Mouse (Mus musculus) thymus, adult 18-20 months (tissue): ENCODE results near the gene Gm4214.
"Not testable (repeated sequence)": the region's sequence is repeated elsewhere in the genome, so short reads cannot be mapped to it uniquely, and the experiment has no call there.

Source experiments
- DNase-seq, 2 experiments: peaks; one replicate each; pipeline ENCODE4 v3.0.0; 2022; ENCODE audit warnings: mixed read lengths in 2 of 2

The Gm4214 gene

DNA sequence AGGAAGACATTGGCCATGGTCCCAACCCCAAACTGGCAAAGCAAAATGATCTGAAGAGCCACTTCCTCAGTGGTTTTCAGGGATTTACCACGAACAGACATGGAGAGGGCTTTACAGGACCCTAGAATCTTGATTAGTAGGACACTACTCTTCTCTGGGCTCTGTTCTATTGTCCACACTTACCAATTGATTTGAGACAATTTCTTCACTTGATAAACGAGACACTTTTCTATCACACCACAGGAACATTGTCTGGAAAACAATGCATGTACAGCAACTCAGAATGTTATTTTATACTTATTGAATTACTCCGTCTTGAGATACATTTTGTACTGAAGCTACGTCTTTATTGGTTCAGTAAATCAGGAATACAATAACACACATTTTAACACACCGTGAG is at the start of gene Gm4214:
Gm4214 (minus strand) TSS at position 101 of the 400 bp plus-strand sequence.
- DNase-seq: not testable (repeated sequence)

DNA sequence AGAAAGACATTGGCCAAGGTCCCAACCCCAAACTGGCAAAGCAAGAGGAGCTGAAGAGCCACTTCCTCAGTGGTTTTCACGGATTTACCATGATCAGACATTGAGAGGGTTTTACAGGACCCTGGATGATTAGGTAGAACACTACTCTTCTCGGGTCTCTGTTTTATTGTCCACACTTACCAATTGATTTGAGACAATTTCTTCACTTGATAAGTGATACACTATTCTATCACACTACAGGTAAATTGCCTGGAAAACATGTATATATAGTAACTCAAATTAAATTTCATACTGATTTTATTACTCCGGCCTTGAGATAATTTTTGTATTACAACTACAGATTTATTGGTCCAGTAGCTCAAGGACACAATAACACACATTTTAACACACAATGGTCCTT is 35.4 kb upstream of the Gm4214 start, which contains the start of gene Gm4216:
Gm4216 (minus strand) TSS at position 101 of the 400 bp plus-strand sequence.
- not testable (repeated sequence) for DNase-seq
